Mouse (Mus musculus) hindbrain, embryonic 14.5 days (tissue): ENCODE measurements around the gene Pip5k1b. TPM values are rescaled to one million over a fixed set of nuclear protein-coding genes. Genes with fewer than 3 reads are reported as not detected.
"Not testable (repeated sequence)": the region's sequence is repeated elsewhere in the genome, so short reads cannot be mapped to it uniquely, and the experiment has no call there.

Experiments used
- ATAC-seq: fragments of 200-750 bp; cut with Nextera tagmentation; 2 replicates; pipeline ENCODE4 v1.8.0; 2017; ENCODE audit warnings: moderate number of reproducible peaks, mild to moderate bottlenecking, moderate TSS enrichment, moderate library complexity; ENCODE audit not compliant: low FRiP score
- DNase-seq: peaks from one replicate; pipeline ENCODE4 v3.0.0-alpha.2; 2015; ENCODE audit warnings: low spot score
- H3K27ac ChIP-seq: fragments of 300-500 bp; sonication (generic); 2 replicates; pipeline ENCODE4 v1.5.1; 2014; ENCODE audit warnings: mild to moderate bottlenecking, moderate library complexity
- H3K27me3 ChIP-seq: fragments of 300-500 bp; sonication (generic); 2 replicates; pipeline ENCODE4 v1.6.1; 2014; ENCODE audit warnings: mild to moderate bottlenecking, low read length, mixed read lengths; ENCODE audit not compliant: control insufficient read depth, insufficient read depth
- H3K36me3 ChIP-seq: fragments of 300-500 bp; sonication (generic); replicated peaks from 2 replicates; pipeline ENCODE4 v1.6.1; 2014; ENCODE audit not compliant: control insufficient read depth, insufficient read depth
- H3K4me1 ChIP-seq: fragments of 300-500 bp; sonication (generic); replicated peaks from 2 replicates; pipeline ENCODE4 v1.6.1; 2014; ENCODE audit warnings: antibody characterized with exemption, low read length, mixed read lengths; ENCODE audit not compliant: control insufficient read depth, insufficient read depth
- H3K4me2 ChIP-seq: fragments of 300-500 bp; sonication (generic); replicated peaks from 2 replicates; pipeline ENCODE4 v1.6.1; 2014; ENCODE audit warnings: mild to moderate bottlenecking, moderate library complexity
- H3K4me3 ChIP-seq: fragments of 300-500 bp; sonication (generic); replicated peaks from 2 replicates; pipeline ENCODE4 v1.5.1; 2014; ENCODE audit warnings: mild to moderate bottlenecking, low read length
- H3K9ac ChIP-seq: fragments of 300-500 bp; sonication (generic); 2 replicates; pipeline ENCODE4 v1.6.1; 2014
- H3K9me3 ChIP-seq: fragments of 300-500 bp; sonication (generic); 2 replicates; pipeline ENCODE4 v1.6.1; 2016; ENCODE audit warnings: low read length; ENCODE audit not compliant: control insufficient read depth
- WGBS: fragments of 180-500 bp; shearing (Covaris S2); extraction: QIAGEN DNeasy Blood & Tissue Kit; methylation state at CpG from one replicate; pipeline ENCODE4 v1.1.7; 2014; 5-methylcytosine and 5-hydroxymethylcytosine counted together
- polyA plus RNA-seq: library from polyadenylated mRNA; unstranded; fragments of >200 nt; fragmentation: Nextera tagmentation; extraction: Ambion mirVana; gene quantifications from 2 replicates; pipeline ENCODE4 v1.2.1, GENCODE M21; 2014

The Pip5k1b gene
- polyA plus RNA-seq, 1 experiment from 2014 or later: 3.9 TPM

GRCm38 (mm10) chr19:24556585-24556966, 904 bp upstream of the Pip5k1b start:
- H3K36me3 ChIP-seq: no peaks in the 10 kb centered on the region
- peak; percentile 38 for ATAC-seq
- H3K4me3 ChIP-seq: peak overlapping the region; percentile 71
- 3% methylated on average over 12 of the region's 12 CpGs for WGBS
- peaks cover 6% of the 10 kb centered on the region; the same call in 1 of the 2 replicates for H3K4me1 ChIP-seq
- H3K9me3 ChIP-seq: no peaks in the 10 kb centered on the region
- H3K4me2 ChIP-seq: peak overlapping the region; percentile 78
- H3K27me3 ChIP-seq: peaks cover 13% of the 10 kb centered on the region; the same call in 1 of the 2 replicates
- H3K27ac ChIP-seq: no peak overlapping the region
- peak overlapping the region; percentile 71 for H3K9ac ChIP-seq
- DNase-seq: no peak

GRCm38 (mm10) chr19:24555904-24556584, 372 bp upstream of the Pip5k1b start:
- under 1% methylated on average over 57 of the region's 74 CpGs for WGBS
- peak; percentile 88 for ATAC-seq
- Histone ChIP-seq H3K4me2 (peak overlapping the region; percentile 78), H3K4me1 (peaks cover 6% of the 10 kb centered on the region; the same call in 1 of the 2 replicates), H3K4me3 (peak overlapping the region; percentile 71), H3K27me3 (peaks cover 13% of the 10 kb centered on the region; the same call in 1 of the 2 replicates), H3K27ac (peak overlapping the region; percentile 54; the same call in 1 of the 2 replicates), H3K9ac (peak overlapping the region; percentile 71), H3K9me3 (no peaks in the 10 kb centered on the region), H3K36me3 (no peaks in the 10 kb centered on the region)
- peak; percentile 68 for DNase-seq

- Histone ChIP-seq H3K27me3 (peaks cover 13% of the 10 kb centered on the region; the same call in 1 of the 2 replicates), H3K4me1 (peaks cover 6% of the 10 kb centered on the region; the same call in 1 of the 2 replicates), H3K9me3 (no peaks in the 10 kb centered on the region), H3K36me3 (no peaks in the 10 kb centered on the region), H3K27ac (no peak overlapping the region), H3K9ac (peak overlapping the region; percentile 71), H3K4me2 (peak overlapping the region; percentile 78), H3K4me3 (peak overlapping the region; percentile 71)
- 1% methylated on average over 19 of the region's 19 CpGs for WGBS
- ATAC-seq: no peak
- no peak for DNase-seq
Observed at GRCm38 (mm10) chr19:24554911-24555465, 684 bp downstream of the Pip5k1b start.

GRCm38 (mm10) chr19:24554425-24554824, 1.2 kb downstream of the Pip5k1b start:
- peak overlapping the region; percentile 78 for H3K4me2 ChIP-seq
- H3K27me3 ChIP-seq: peaks cover 13% of the 10 kb centered on the region; the same call in 1 of the 2 replicates
- 31% methylated on average over 4 of the region's 4 CpGs for WGBS
- DNase-seq (no peak), ATAC-seq (no peak)
- H3K9ac ChIP-seq: no peak overlapping the region
- H3K9me3 ChIP-seq: no peaks in the 10 kb centered on the region
- no peaks in the 10 kb centered on the region for H3K36me3 ChIP-seq
- H3K4me3 ChIP-seq: no peak overlapping the region
- no peak overlapping the region for H3K27ac ChIP-seq
- H3K4me1 ChIP-seq: peaks cover 6% of the 10 kb centered on the region; the same call in 1 of the 2 replicates

- H3K4me1 ChIP-seq: peaks cover 6% of the 10 kb centered on the region; the same call in 1 of the 2 replicates
- WGBS: 46% methylated on average over 12 of the region's 12 CpGs
Observed at GRCm38 (mm10) chr19:24553291-24554075, 2.2 kb downstream of the Pip5k1b start.

GRCm38 (mm10) chr19:24552641-24553040, 3.0 kb downstream of the Pip5k1b start:
- H3K9ac ChIP-seq, H3K36me3 ChIP-seq, H3K27ac ChIP-seq, H3K4me1 ChIP-seq, H3K4me2 ChIP-seq, DNase-seq, ATAC-seq, H3K27me3 ChIP-seq, H3K4me3 ChIP-seq, H3K9me3 ChIP-seq: not testable (repeated sequence)
- 90% methylated on average over 6 of the region's 6 CpGs for WGBS

More at GRCm38 (mm10) chr19:24553291-24554075, 2.2 kb downstream of the Pip5k1b start:
- ATAC-seq: no peak
- peaks cover 10% of the 10 kb centered on the region; the same call in 1 of the 2 replicates for H3K27me3 ChIP-seq
- H3K36me3 ChIP-seq: no peaks in the 10 kb centered on the region
- H3K27ac ChIP-seq: no peak overlapping the region
- no peak overlapping the region for H3K4me3 ChIP-seq
- no peak for DNase-seq
- H3K4me2 ChIP-seq: no peak overlapping the region
- H3K9me3 ChIP-seq: no peaks in the 10 kb centered on the region
- H3K9ac ChIP-seq: no peak overlapping the region

- Histone ChIP-seq H3K4me3 (no peak overlapping the region), H3K4me1 (no peaks in the 10 kb centered on the region), H3K4me2 (no peak overlapping the region), H3K36me3 (no peaks in the 10 kb centered on the region), H3K9ac (no peak overlapping the region), H3K9me3 (peaks cover 5% of the 10 kb centered on the region; the same call in 1 of the 2 replicates), H3K27me3 (no peaks in the 10 kb centered on the region; the same call in 1 of the 2 replicates), H3K27ac (no peak overlapping the region)
- ATAC-seq: no peak
- no peak for DNase-seq
- 55% methylated on average over 3 of the region's 3 CpGs for WGBS
Observed at GRCm38 (mm10) chr19:24551196-24551954, 4.3 kb downstream of the Pip5k1b start.

- DNase-seq (no peak), ATAC-seq (no peak)
- Histone ChIP-seq H3K4me2 (no peak overlapping the region), H3K9ac (no peak overlapping the region), H3K9me3 (peaks cover 5% of the 10 kb centered on the region; the same call in 1 of the 2 replicates), H3K4me3 (no peak overlapping the region), H3K36me3 (no peaks in the 10 kb centered on the region), H3K4me1 (no peaks in the 10 kb centered on the region), H3K27ac (no peak overlapping the region), H3K27me3 (no peaks in the 10 kb centered on the region; the same call in 1 of the 2 replicates)
- 75% methylated on average over 7 of the region's 7 CpGs for WGBS
Observed at GRCm38 (mm10) chr19:24550778-24551177, 4.9 kb downstream of the Pip5k1b start.
